Mouse (Mus musculus) urinary bladder, postnatal 14 days (tissue): ENCODE data around the gene Stap2.

Experiments
- DNase-seq: peaks from one replicate; pipeline ENCODE4 v3.0.0; 2021; ENCODE audit warnings: low spot score

The Stap2 gene

GRCm38 (mm10) chr17:56007444-56008355 lies 2.3 kb upstream of the Stap2 start:
- DNase-seq: no peak

GRCm38 (mm10) chr17:56006956-56007355 lies 1.6 kb upstream of the Stap2 start:
- no peak for DNase-seq

GRCm38 (mm10) chr17:56003000-56003399 lies 2.4 kb downstream of the Stap2 start:
- DNase-seq: no peak

- no peak for DNase-seq
Observed at GRCm38 (mm10) chr17:55999794-56000499, 5.4 kb downstream of the Stap2 start.

GRCm38 (mm10) chr17:55996007-55996406 lies 9.4 kb downstream of the Stap2 start:
- no peak for DNase-seq

- DNase-seq: no peak
Observed at GRCm38 (mm10) chr17:55990278-55990898, 15.0 kb downstream of the Stap2 start.

- DNase-seq: peak; percentile 47
Observed at GRCm38 (mm10) chr17:55986030-55986961, 19.1 kb downstream of the Stap2 start, which contains the start of gene Fsd1. Fsd1 (plus strand) TSS chr17:55986509.

GRCm38 (mm10) chr17:55977301-55977700 lies 28.1 kb downstream of the Stap2 start:
- DNase-seq: no peak

- peak; percentile 81 for DNase-seq
Observed at GRCm38 (mm10) chr17:55976255-55976862, 29.0 kb downstream of the Stap2 start.

- DNase-seq: no peak
Observed at GRCm38 (mm10) chr17:55971453-55971852, 33.9 kb downstream of the Stap2 start.

- DNase-seq: no peak
Observed at GRCm38 (mm10) chr17:55969966-55970891, 35.2 kb downstream of the Stap2 start, which contains the start of gene Shd. Shd (plus strand) TSS chr17:55970467.

GRCm38 (mm10) chr17:55969560-55969959 lies 35.8 kb downstream of the Stap2 start:
- DNase-seq: no peak

GRCm38 (mm10) chr17:55968210-55968609 lies 37.2 kb downstream of the Stap2 start:
- no peak for DNase-seq

- DNase-seq: no peak
Observed at GRCm38 (mm10) chr17:55967186-55967585, 38.2 kb downstream of the Stap2 start.

GRCm38 (mm10) chr17:55964996-55965395 lies 40.4 kb downstream of the Stap2 start:
- no peak for DNase-seq

GRCm38 (mm10) chr17:55964496-55964895 lies 40.9 kb downstream of the Stap2 start:
- no peak for DNase-seq

- peak; percentile 4 for DNase-seq
Observed at GRCm38 (mm10) chr17:55963171-55963570, 42.2 kb downstream of the Stap2 start.

- DNase-seq: no peak
Observed at GRCm38 (mm10) chr17:55961631-55962030, 43.8 kb downstream of the Stap2 start.

- peak; percentile 2 for DNase-seq
Observed at GRCm38 (mm10) chr17:55960791-55961190, 44.6 kb downstream of the Stap2 start.
